Mouse (Mus musculus): ENCODE results near the gene Ifi35.
A peak's percentile ranks its signal among the peaks of the same experiment; 100 is the strongest.
"Not testable (repeated sequence)": the region's sequence is repeated elsewhere in the genome, so short reads cannot be mapped to it uniquely, and the experiment has no call there.

The Ifi35 gene

GRCm38 (mm10) chr11:101448274-101448746, at the start of gene Ifi35:
TSS of gene Ifi35 (plus strand) at chr11:101448407.
- DNase-seq (ENCODE audit: low spot score in 2 of 2): no peak

- no peak for DNase-seq (ENCODE audit: low spot score in 2 of 2)
Measured at GRCm38 (mm10) chr11:101415306-101415705, 32.9 kb upstream of the Ifi35 start.

- DNase-seq (ENCODE audit: low spot score in 2 of 2): no peak
Measured at GRCm38 (mm10) chr11:101416433-101417100, 31.6 kb upstream of the Ifi35 start.

GRCm38 (mm10) chr11:101417101-101417855, 30.9 kb upstream of the Ifi35 start, which contains the start of gene Aarsd1:
TSS of gene Aarsd1 (minus strand) at chr11:101417615.
- peak; percentile 90 to 94 for DNase-seq (ENCODE audit: low spot score in 2 of 2)

GRCm38 (mm10) chr11:101418991-101419390, 29.2 kb upstream of the Ifi35 start:
- DNase-seq (ENCODE audit: low spot score in 2 of 2): no peak

- DNase-seq (ENCODE audit: low spot score in 2 of 2): peak in 1 of 2 experiments; percentile 17
Measured at GRCm38 (mm10) chr11:101419610-101420009, 28.6 kb upstream of the Ifi35 start.

GRCm38 (mm10) chr11:101420148-101420547, 28.1 kb upstream of the Ifi35 start:
- no peak for DNase-seq (ENCODE audit: low spot score in 2 of 2)

- DNase-seq (ENCODE audit: low spot score in 2 of 2): no peak
Measured at GRCm38 (mm10) chr11:101424105-101424851, 23.9 kb upstream of the Ifi35 start, which contains the start of gene Gm27029. TSS of gene Gm27029 (minus strand) at chr11:101424796.

- peak; percentile 97 to 98 for DNase-seq (ENCODE audit: low spot score in 2 of 2)
Measured at GRCm38 (mm10) chr11:101424925-101425813, 23.0 kb upstream of the Ifi35 start, which contains the start of the genes Rundc1 and Ptges3l. TSS of gene Rundc1 (plus strand) at chr11:101425085. TSS of gene Ptges3l (minus strand) at chr11:101425333.

- DNase-seq (ENCODE audit: low spot score in 2 of 2): no peak
Measured at GRCm38 (mm10) chr11:101426165-101426564, 22.0 kb upstream of the Ifi35 start.

- DNase-seq (ENCODE audit: low spot score in 2 of 2): no peak
Measured at GRCm38 (mm10) chr11:101431327-101431726, 16.9 kb upstream of the Ifi35 start.

- DNase-seq (ENCODE audit: low spot score in 2 of 2): peak in 1 of 2 experiments; percentile 46
Measured at GRCm38 (mm10) chr11:101433396-101433795, 14.8 kb upstream of the Ifi35 start.

GRCm38 (mm10) chr11:101435831-101436230, 12.4 kb upstream of the Ifi35 start:
- no peak for DNase-seq (ENCODE audit: low spot score in 2 of 2)

- DNase-seq (ENCODE audit: low spot score in 2 of 2): no peak
Measured at GRCm38 (mm10) chr11:101436916-101437315, 11.3 kb upstream of the Ifi35 start.

GRCm38 (mm10) chr11:101438006-101438405, 10.2 kb upstream of the Ifi35 start:
- DNase-seq (ENCODE audit: low spot score in 2 of 2): not testable (repeated sequence)

- not testable (repeated sequence) for DNase-seq (ENCODE audit: low spot score in 2 of 2)
Measured at GRCm38 (mm10) chr11:101441450-101442126, 6.6 kb upstream of the Ifi35 start.

- peak; percentile 89 to 95 for DNase-seq (ENCODE audit: low spot score in 2 of 2)
Measured at GRCm38 (mm10) chr11:101442127-101442693, 6.0 kb upstream of the Ifi35 start, which contains the start of gene Rpl27. TSS of gene Rpl27 (plus strand) at chr11:101442298.

GRCm38 (mm10) chr11:101442760-101443159, 5.4 kb upstream of the Ifi35 start:
- no peak for DNase-seq (ENCODE audit: low spot score in 2 of 2)

- DNase-seq (ENCODE audit: low spot score in 2 of 2): no peak
Measured at GRCm38 (mm10) chr11:101446319-101446718, 1.9 kb upstream of the Ifi35 start.

GRCm38 (mm10) chr11:101446860-101447259, 1.3 kb upstream of the Ifi35 start:
- not testable (repeated sequence) for DNase-seq (ENCODE audit: low spot score in 2 of 2)

Measured in cerebellum, postnatal 4 days (tissue).